Mouse (Mus musculus): Measurements from ENCODE around the gene Carm1. TPM values are rescaled to one million over a fixed set of nuclear protein-coding genes. Genes with fewer than 3 reads are reported as not detected.

Carm1 gene
- polyA plus RNA-seq, 1 experiment = 135 TPM

- TF ChIP-seq POLR2A (IDR thresholded peaks at IDR 0.05; ENCODE audit: borderline replicate concordance, extremely low read depth, insufficient read depth, insufficient read length, poor library complexity, severe bottlenecking) = no peak
- TF ChIP-seq CTCF (IDR thresholded peaks at IDR 0.05; ENCODE audit: borderline replicate concordance, extremely low read depth, insufficient read depth, insufficient read length) = peak; percentile 84
- DNase-seq (ENCODE audit: low read depth) = peak; percentile 87
Measured at GRCm38 (mm10) chr9:21601722-21602399, 55.2 kb downstream of the Carm1 start.

GRCm38 (mm10) chr9:21604119-21604518, 57.4 kb downstream of the Carm1 start:
- TF ChIP-seq CTCF (IDR thresholded peaks at IDR 0.05; ENCODE audit: borderline replicate concordance, extremely low read depth, insufficient read depth, insufficient read length) (no peak), POLR2A (IDR thresholded peaks at IDR 0.05; ENCODE audit: borderline replicate concordance, extremely low read depth, insufficient read depth, insufficient read length, poor library complexity, severe bottlenecking) (no peak)
- no peak for DNase-seq (ENCODE audit: low read depth)

- TF ChIP-seq POLR2A (IDR thresholded peaks at IDR 0.05; ENCODE audit: borderline replicate concordance, extremely low read depth, insufficient read depth, insufficient read length, poor library complexity, severe bottlenecking) (no peak), CTCF (IDR thresholded peaks at IDR 0.05; ENCODE audit: borderline replicate concordance, extremely low read depth, insufficient read depth, insufficient read length) (no peak)
- DNase-seq (ENCODE audit: low read depth) = no peak
Measured at GRCm38 (mm10) chr9:21605865-21606264, 59.2 kb downstream of the Carm1 start.

- no peak for DNase-seq (ENCODE audit: low read depth)
- TF ChIP-seq POLR2A (IDR thresholded peaks at IDR 0.05; ENCODE audit: borderline replicate concordance, extremely low read depth, insufficient read depth, insufficient read length, poor library complexity, severe bottlenecking) = no peak
- TF ChIP-seq CTCF (IDR thresholded peaks at IDR 0.05; ENCODE audit: borderline replicate concordance, extremely low read depth, insufficient read depth, insufficient read length) = no peak
Measured at GRCm38 (mm10) chr9:21606648-21607047, 60.0 kb downstream of the Carm1 start.

GRCm38 (mm10) chr9:21609861-21610260, 63.2 kb downstream of the Carm1 start:
- DNase-seq (ENCODE audit: low read depth) = no peak
- no peak for TF ChIP-seq CTCF (IDR thresholded peaks at IDR 0.05; ENCODE audit: borderline replicate concordance, extremely low read depth, insufficient read depth, insufficient read length)
- TF ChIP-seq POLR2A (IDR thresholded peaks at IDR 0.05; ENCODE audit: borderline replicate concordance, extremely low read depth, insufficient read depth, insufficient read length, poor library complexity, severe bottlenecking) = no peak

GRCm38 (mm10) chr9:21614864-21615616, 68.3 kb downstream of the Carm1 start:
- TF ChIP-seq CTCF (IDR thresholded peaks at IDR 0.05; ENCODE audit: borderline replicate concordance, extremely low read depth, insufficient read depth, insufficient read length) = no peak
- TF ChIP-seq POLR2A (IDR thresholded peaks at IDR 0.05; ENCODE audit: borderline replicate concordance, extremely low read depth, insufficient read depth, insufficient read length, poor library complexity, severe bottlenecking) = no peak
- no peak for DNase-seq (ENCODE audit: low read depth)

GRCm38 (mm10) chr9:21615617-21616231, 69.0 kb downstream of the Carm1 start, which contains the start of gene Smarca4:
Gene Smarca4, plus strand, starts transcription at chr9:21616169.
- TF ChIP-seq POLR2A (IDR thresholded peaks at IDR 0.05; ENCODE audit: borderline replicate concordance, extremely low read depth, insufficient read depth, insufficient read length, poor library complexity, severe bottlenecking) (peak; percentile 63; the same call in 1 of the 2 replicates), CTCF (IDR thresholded peaks at IDR 0.05; ENCODE audit: borderline replicate concordance, extremely low read depth, insufficient read depth, insufficient read length) (no peak)
- peak; percentile 100 for DNase-seq (ENCODE audit: low read depth)

GRCm38 (mm10) chr9:21616232-21616781, 69.6 kb downstream of the Carm1 start:
- DNase-seq (ENCODE audit: low read depth) = peak; percentile 95
- TF ChIP-seq POLR2A (IDR thresholded peaks at IDR 0.05; ENCODE audit: borderline replicate concordance, extremely low read depth, insufficient read depth, insufficient read length, poor library complexity, severe bottlenecking) = peak; percentile 76
- TF ChIP-seq CTCF (IDR thresholded peaks at IDR 0.05; ENCODE audit: borderline replicate concordance, extremely low read depth, insufficient read depth, insufficient read length) = no peak

GRCm38 (mm10) chr9:21617066-21617465, 70.4 kb downstream of the Carm1 start:
- peak; percentile 70 for DNase-seq (ENCODE audit: low read depth)
- no peak for TF ChIP-seq CTCF (IDR thresholded peaks at IDR 0.05; ENCODE audit: borderline replicate concordance, extremely low read depth, insufficient read depth, insufficient read length)
- no peak for TF ChIP-seq POLR2A (IDR thresholded peaks at IDR 0.05; ENCODE audit: borderline replicate concordance, extremely low read depth, insufficient read depth, insufficient read length, poor library complexity, severe bottlenecking)

- no peak for TF ChIP-seq CTCF (IDR thresholded peaks at IDR 0.05; ENCODE audit: borderline replicate concordance, extremely low read depth, insufficient read depth, insufficient read length)
- DNase-seq (ENCODE audit: low read depth) = no peak
Measured at GRCm38 (mm10) chr9:21620229-21620628, 73.5 kb downstream of the Carm1 start.

- no peak for DNase-seq (ENCODE audit: low read depth)
Measured at GRCm38 (mm10) chr9:21622676-21623075, 76.0 kb downstream of the Carm1 start.

More at GRCm38 (mm10) chr9:21622676-21623075, 76.0 kb downstream of the Carm1 start:
- TF ChIP-seq CTCF (IDR thresholded peaks at IDR 0.05; ENCODE audit: borderline replicate concordance, extremely low read depth, insufficient read depth, insufficient read length) (no peak), POLR2A (IDR thresholded peaks at IDR 0.05; ENCODE audit: borderline replicate concordance, extremely low read depth, insufficient read depth, insufficient read length, poor library complexity, severe bottlenecking) (no peak)
